17 mouse cellular contexts compared by ENCODE assay signal in the genomic region with DNA sequence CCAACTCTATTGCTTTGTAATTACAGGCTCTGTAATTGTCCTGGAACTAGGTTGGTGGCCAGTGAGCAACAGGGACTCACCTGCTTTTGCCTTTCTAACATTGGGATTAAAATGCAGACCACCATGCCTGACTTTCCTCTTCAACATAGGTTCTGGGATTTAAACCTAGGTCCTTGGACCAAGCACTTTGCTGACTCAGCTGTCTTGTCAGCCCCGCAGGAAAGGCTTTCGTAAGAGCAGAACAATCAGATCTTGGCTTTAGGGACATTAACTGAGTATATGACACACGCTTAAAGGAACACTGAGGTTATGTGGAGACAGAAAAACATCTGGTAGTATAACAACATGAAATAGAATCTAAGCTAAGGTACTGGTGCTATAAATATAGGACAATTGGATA. TPM values are rescaled to one million over a fixed set of nuclear protein-coding genes. Genes with fewer than 3 reads are reported as not detected.
"Had no signal": no experiment of that assay in that cellular context is flagged by ENCODE, and none has a peak within 500 bp of the region (broad histone marks: within the 10 kb centered on the region; RNA-seq: fewer than 3 reads in every experiment).

No protein-coding gene starts in this region.

- H3K9me3 ChIP-seq: lung, embryonic 15.5 days; megakaryocyte, embryonic 14.5 days; midbrain, embryonic 13.5 days; midbrain, embryonic 15.5 days; neural tube, embryonic 12.5 days had no signal

- H3K4me1 ChIP-seq: lung, embryonic 15.5 days; midbrain, embryonic 13.5 days; midbrain, embryonic 15.5 days; neural tube, embryonic 12.5 days had no signal

- DNase-seq: lung, adult 2 months; lung, postnatal 14 days; lung, postnatal 36 days; right cerebral cortex, postnatal 14 days; spleen, adult 18-20 months; thymus, adult 18-20 months; thymus, postnatal 14 days; thymus, postnatal 36 days had no signal

- H3K4me3 ChIP-seq: lung, embryonic 15.5 days; megakaryocyte, embryonic 14.5 days; midbrain, embryonic 13.5 days; midbrain, embryonic 15.5 days; neural tube, embryonic 12.5 days had no signal

- H3K9ac ChIP-seq: lung, embryonic 15.5 days; midbrain, embryonic 13.5 days; midbrain, embryonic 15.5 days; neural tube, embryonic 12.5 days had no signal

- H3K36me3 ChIP-seq: lung, embryonic 15.5 days; midbrain, embryonic 13.5 days; midbrain, embryonic 15.5 days; neural tube, embryonic 12.5 days had no signal

- H3K27ac ChIP-seq: lung, embryonic 15.5 days; macrophage; midbrain, embryonic 13.5 days; midbrain, embryonic 15.5 days; neural tube, embryonic 12.5 days had no signal

RNA-seq across cellular contexts. Expression of a gene that starts 54.9 kb away (rescaled TPM):
- total RNA-seq: midbrain, postnatal 0 days; monocyte, adult 5-6 weeks; neutrophil, adult 5-6 weeks had no signal
